8 mouse cellular contexts compared by ENCODE assay signal in genomic region chr4:152476427-152477023, GRCm38 (mm10). TPM values are rescaled to one million over a fixed set of nuclear protein-coding genes. Genes with fewer than 3 reads are reported as not detected.
DNase-seq lines count a peak whose midpoint lies in the region; ATAC-seq and TF ChIP-seq lines count a peak whose summit lies in the region.

Gene Nphp4, plus strand, starts transcription at chr4:152476706.

- H3K27ac ChIP-seq in heart, embryonic 12.5 days (ENCODE audit: poor library complexity, severe bottlenecking): no peak within 1 kb of the TSS
- H3K27ac ChIP-seq in thymus, adult 2 months (ENCODE audit: control insufficient read depth, insufficient read depth, low read length): no peak within 1 kb of the TSS
- H3K27ac ChIP-seq in hindbrain, embryonic 14.5 days: peak within 1 kb of the TSS; percentile 85; the same call in 1 of the 2 replicates
- H3K27ac ChIP-seq in liver, embryonic 13.5 days: no peak within 1 kb of the TSS

- TF ChIP-seq CTCF in thymus, adult 2 months (IDR thresholded peaks at IDR 0.05; ENCODE audit: borderline replicate concordance, control insufficient read depth, extremely low read depth, insufficient read depth, low read length, poor library complexity): no peak

- DNase-seq in heart, adult 9 months (ENCODE audit: low spot score in 2 of 2): no peak
- DNase-seq in thymus, adult 2 months: peak; percentile 26
- no peak for DNase-seq in thymus, postnatal 14 days
- DNase-seq in hindbrain, embryonic 14.5 days (ENCODE audit: low spot score): no peak
- no peak for DNase-seq in liver, embryonic 13.5 days
- peak; percentile 22 for DNase-seq in thymus, postnatal 0 days (ENCODE audit: low spot score)
- no peak for DNase-seq in urinary bladder, postnatal 25 days (ENCODE audit: low spot score)

- H3K4me2 ChIP-seq in heart, embryonic 12.5 days: peak within 1 kb of the TSS; percentile 82
- H3K4me2 ChIP-seq in hindbrain, embryonic 14.5 days (replicated peaks): peak within 1 kb of the TSS; percentile 81
- peak within 1 kb of the TSS; percentile 61 for H3K4me2 ChIP-seq in liver, embryonic 13.5 days

- WGBS in heart, embryonic 12.5 days: 6% methylated on average over 18 of the region's 18 CpGs
- 3% methylated on average over 18 of the region's 18 CpGs for WGBS in thymus, adult 2 months
- WGBS in hindbrain, embryonic 14.5 days: 2% methylated on average over 18 of the region's 18 CpGs
- WGBS in liver, embryonic 13.5 days (ENCODE audit: insufficient replicate concordance): 8% methylated on average over 18 of the region's 18 CpGs

- H3K4me1 ChIP-seq in heart, embryonic 12.5 days (replicated peaks): peaks cover 14% of the 10 kb centered on the region
- peaks cover 17% of the 10 kb centered on the region for H3K4me1 ChIP-seq in thymus, adult 2 months (replicated peaks; ENCODE audit: control insufficient read depth, insufficient read depth, low read length)
- peaks cover 14% of the 10 kb centered on the region for H3K4me1 ChIP-seq in hindbrain, embryonic 14.5 days (replicated peaks; ENCODE audit: control insufficient read depth, insufficient read depth, low read length)
- peaks cover 17% of the 10 kb centered on the region for H3K4me1 ChIP-seq in liver, embryonic 13.5 days (replicated peaks)

- peak within 1 kb of the TSS; percentile 87 for H3K9ac ChIP-seq in heart, embryonic 12.5 days
- peak within 1 kb of the TSS; percentile 82 for H3K9ac ChIP-seq in hindbrain, embryonic 14.5 days
- no peak within 1 kb of the TSS for H3K9ac ChIP-seq in liver, embryonic 13.5 days

- H3K4me3 ChIP-seq in heart, embryonic 12.5 days: peak within 1 kb of the TSS; percentile 75
- peak within 1 kb of the TSS; percentile 65 for H3K4me3 ChIP-seq in thymus, adult 2 months (ENCODE audit: control insufficient read depth, insufficient read depth, low read length)
- peak within 1 kb of the TSS; percentile 73 for H3K4me3 ChIP-seq in hindbrain, embryonic 14.5 days (replicated peaks; ENCODE audit: low read length)
- peak within 1 kb of the TSS; percentile 59 for H3K4me3 ChIP-seq in liver, embryonic 13.5 days (replicated peaks)

- peaks cover 28% of the 10 kb centered on the region for H3K27me3 ChIP-seq in heart, embryonic 12.5 days (replicated peaks)
- no peaks in the 10 kb centered on the region for H3K27me3 ChIP-seq in thymus, adult 2 months (ENCODE audit: control insufficient read depth, insufficient read depth, low read length)
- H3K27me3 ChIP-seq in hindbrain, embryonic 14.5 days (ENCODE audit: control insufficient read depth, insufficient read depth, low read length): no peaks in the 10 kb centered on the region
- peaks cover 50% of the 10 kb centered on the region for H3K27me3 ChIP-seq in liver, embryonic 13.5 days

- peaks cover 15% of the 10 kb centered on the region for H3K9me3 ChIP-seq in heart, embryonic 12.5 days (replicated peaks)
- no peaks in the 10 kb centered on the region for H3K9me3 ChIP-seq in hindbrain, embryonic 14.5 days (ENCODE audit: control insufficient read depth, low read length)
- H3K9me3 ChIP-seq in liver, embryonic 13.5 days (replicated peaks): no peaks in the 10 kb centered on the region

- TF ChIP-seq POLR2A in thymus, adult 2 months (IDR thresholded peaks at IDR 0.05; ENCODE audit: control insufficient read depth, extremely low read depth, insufficient read depth, low read length, poor library complexity): no peak

- H3K36me3 ChIP-seq in heart, embryonic 12.5 days: no peaks in the 10 kb centered on the region
- H3K36me3 ChIP-seq in thymus, adult 2 months (ENCODE audit: control insufficient read depth, insufficient read depth, low read length): no peaks in the 10 kb centered on the region
- no peaks in the 10 kb centered on the region for H3K36me3 ChIP-seq in hindbrain, embryonic 14.5 days (replicated peaks; ENCODE audit: control insufficient read depth, insufficient read depth)
- H3K36me3 ChIP-seq in liver, embryonic 13.5 days: no peaks in the 10 kb centered on the region

- no peak for ATAC-seq in heart, embryonic 12.5 days (ENCODE audit: insufficient number of reproducible peaks, low FRiP score)
- ATAC-seq in hindbrain, embryonic 14.5 days (ENCODE audit: low FRiP score): no peak
- ATAC-seq in liver, embryonic 13.5 days (ENCODE audit: low read depth): no peak

RNA-seq across cellular contexts. Expression of gene Nphp4, which starts in this region (rescaled TPM):
- polyA plus RNA-seq in heart, embryonic 12.5 days (2016; fragmentation: Nextera tagmentation; extraction: Ambion mirVana): 2.6 and 2.7 TPM in 2 replicates
- 3.6 and 4.6 TPM in 2 replicates for polyA plus RNA-seq in thymus, adult 2 months (2012; rRNA removed)
- 6.2 and 6.6 TPM in 2 replicates for polyA plus RNA-seq in hindbrain, embryonic 14.5 days (2014; fragmentation: Nextera tagmentation; extraction: Ambion mirVana)
- 0.16 TPM in 2 replicates for polyA plus RNA-seq in liver, embryonic 13.5 days (2015; fragmentation: Nextera tagmentation; extraction: Ambion mirVana)
- 0.96 and 1.3 TPM in 2 replicates for polyA plus RNA-seq in thymus, postnatal 0 days (2015; fragmentation: Nextera tagmentation; extraction: Ambion mirVana)

Comparison
In these comparisons a context has a peak if more than half of its experiments do, and no peak if none do; other contexts are left out.
1. DNase-seq: peak in thymus, adult 2 months (single experiment) and thymus, postnatal 0 days (single experiment); none in heart, adult 9 months (0 of 2), thymus, postnatal 14 days (single experiment), hindbrain, embryonic 14.5 days (single experiment), liver, embryonic 13.5 days (single experiment) and urinary bladder, postnatal 25 days (single experiment).
2. Peak in every context shown above with its lines, with median percentiles within 50 percentile points of each other: H3K4me2 ChIP-seq and H3K4me3 ChIP-seq.